Mouse (Mus musculus): Measurements from ENCODE around the gene Large2.

DNA sequence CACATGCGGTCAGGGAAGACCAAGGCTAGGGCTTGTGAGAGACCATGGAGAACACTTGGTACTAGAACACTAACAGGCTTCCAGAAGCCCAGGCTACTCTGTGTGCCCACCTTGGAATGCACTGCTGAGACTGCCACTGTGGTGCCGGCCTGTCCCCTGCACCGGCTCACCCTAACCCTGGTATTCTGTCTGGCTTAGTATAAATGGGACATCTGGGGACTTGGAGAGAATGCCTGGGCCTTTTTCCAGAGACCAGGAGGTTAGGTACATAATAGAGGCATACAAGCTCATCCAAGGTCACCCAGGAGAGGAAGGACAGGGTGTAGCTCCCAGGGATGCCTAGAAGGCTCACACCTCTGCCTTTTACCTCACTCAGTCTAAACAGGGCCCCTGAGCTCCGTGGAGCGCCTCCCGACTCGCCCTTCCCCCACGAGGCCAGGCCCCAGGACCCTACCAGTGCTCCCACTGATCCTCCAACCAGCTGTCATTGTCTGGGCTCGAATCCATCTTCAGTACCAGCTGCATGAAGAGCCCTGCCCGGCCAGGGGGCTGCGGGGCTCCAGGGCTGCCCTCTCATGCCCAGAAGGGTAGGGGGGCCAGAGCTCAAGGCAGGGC lies 17.1 kb upstream of the Large2 start:
- TF ChIP-seq CTCF (IDR thresholded peaks at IDR 0.05; ENCODE audit: borderline replicate concordance, insufficient read depth, low read length), result no peak
- no peak for TF ChIP-seq POLR2A (IDR thresholded peaks at IDR 0.05; ENCODE audit: low read depth, low read length)

All from embryonic fibroblast, embryonic 13.5 days (primary cell).